Mouse (Mus musculus) R1 (cell line): ENCODE results near the gene Gm3045.

Experiments
- DNase-seq: peaks from one replicate; pipeline ENCODE4 v3.0.0-alpha.2; 2018; ENCODE audit warnings: low read depth, low spot score

Gm3045 gene

GRCm38 (mm10) chr13:56438211-56439075 lies 12.0 kb downstream of the Gm3045 start, which contains the start of gene Slc25a48:
TSS of gene Slc25a48 (plus strand) at chr13:56438355.
- peak; percentile 57 for DNase-seq

- no peak for DNase-seq
Measured at GRCm38 (mm10) chr13:56443411-56443810, 17.0 kb downstream of the Gm3045 start.

- no peak for DNase-seq
Measured at GRCm38 (mm10) chr13:56444112-56444511, 17.7 kb downstream of the Gm3045 start.

- DNase-seq: no peak
Measured at GRCm38 (mm10) chr13:56444996-56445395, 18.6 kb downstream of the Gm3045 start.

- DNase-seq: no peak
Measured at GRCm38 (mm10) chr13:56449239-56450030, 23.0 kb downstream of the Gm3045 start.

GRCm38 (mm10) chr13:56450035-56450434 lies 23.6 kb downstream of the Gm3045 start:
- no peak for DNase-seq

- no peak for DNase-seq
Measured at GRCm38 (mm10) chr13:56458001-56458400, 31.6 kb downstream of the Gm3045 start.

- no peak for DNase-seq
Measured at GRCm38 (mm10) chr13:56461460-56461859, 35.1 kb downstream of the Gm3045 start.

GRCm38 (mm10) chr13:56462791-56463190 lies 36.4 kb downstream of the Gm3045 start:
- no peak for DNase-seq

GRCm38 (mm10) chr13:56463261-56463660 lies 36.9 kb downstream of the Gm3045 start:
- DNase-seq: no peak

- DNase-seq: no peak
Measured at GRCm38 (mm10) chr13:56463750-56464149, 37.4 kb downstream of the Gm3045 start.

- no peak for DNase-seq
Measured at GRCm38 (mm10) chr13:56467786-56468185, 41.4 kb downstream of the Gm3045 start.

- no peak for DNase-seq
Measured at GRCm38 (mm10) chr13:56468536-56468935, 42.1 kb downstream of the Gm3045 start.

GRCm38 (mm10) chr13:56471211-56471610 lies 44.8 kb downstream of the Gm3045 start:
- DNase-seq: no peak

- no peak for DNase-seq
Measured at GRCm38 (mm10) chr13:56471951-56472350, 45.6 kb downstream of the Gm3045 start.

- DNase-seq: no peak
Measured at GRCm38 (mm10) chr13:56472661-56473060, 46.3 kb downstream of the Gm3045 start.

GRCm38 (mm10) chr13:56475363-56475762 lies 49.0 kb downstream of the Gm3045 start:
- peak; percentile 65 for DNase-seq

- DNase-seq: no peak
Measured at GRCm38 (mm10) chr13:56476790-56477189, 50.4 kb downstream of the Gm3045 start.

- DNase-seq: no peak
Measured at GRCm38 (mm10) chr13:56477271-56477670, 50.9 kb downstream of the Gm3045 start.

- DNase-seq: no peak
Measured at GRCm38 (mm10) chr13:56478027-56478426, 51.6 kb downstream of the Gm3045 start.

GRCm38 (mm10) chr13:56482146-56482545 lies 55.8 kb downstream of the Gm3045 start, which contains the start of gene Il9:
TSS of gene Il9 (minus strand) at chr13:56482246.
- DNase-seq: no peak
